Mouse (Mus musculus): ENCODE data around the gene Cd300lg.

GRCm38 (mm10) chr11:102037789-102038188, 3.5 kb upstream of the Cd300lg start:
- no peak for TF ChIP-seq POLR2A (IDR thresholded peaks at IDR 0.05; ENCODE audit: low read depth, low read length)
- TF ChIP-seq CTCF (IDR thresholded peaks at IDR 0.05; ENCODE audit: extremely low read depth, insufficient read length, insufficient replicate concordance, low read depth, low read length), result no peak

Data from small intestine, adult 2 months (tissue).